Mouse (Mus musculus): Measurements from ENCODE around the gene Serpind1.

DNA sequence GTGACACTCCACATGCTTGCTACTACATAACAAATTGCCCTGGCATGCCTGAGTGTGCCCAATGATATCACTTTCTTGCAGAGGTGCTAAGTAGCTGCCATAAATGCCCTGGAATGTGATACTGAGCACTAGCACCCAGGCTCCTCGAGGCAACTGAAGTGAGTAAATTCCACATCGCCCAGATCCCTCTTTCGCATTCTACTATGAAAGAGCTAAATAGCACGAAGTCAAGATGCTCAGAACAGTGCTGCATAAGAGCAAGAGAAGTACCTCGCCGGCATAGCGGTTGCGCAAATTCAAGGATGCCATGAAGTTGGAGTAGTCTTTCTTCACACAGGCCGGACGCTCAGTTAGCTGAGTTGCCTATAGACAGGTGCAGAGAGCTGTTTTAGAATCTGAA, 22.1 kb upstream of the Serpind1 start:
- TF ChIP-seq CTCF (IDR thresholded peaks at IDR 0.05) (no peak), EP300 (IDR thresholded peaks at IDR 0.05) (peak; percentile 41; the same call in 1 of the 2 replicates)

All from lung, postnatal 0 days (tissue).